8 mouse cellular contexts compared by ENCODE assay signal in the genomic region with DNA sequence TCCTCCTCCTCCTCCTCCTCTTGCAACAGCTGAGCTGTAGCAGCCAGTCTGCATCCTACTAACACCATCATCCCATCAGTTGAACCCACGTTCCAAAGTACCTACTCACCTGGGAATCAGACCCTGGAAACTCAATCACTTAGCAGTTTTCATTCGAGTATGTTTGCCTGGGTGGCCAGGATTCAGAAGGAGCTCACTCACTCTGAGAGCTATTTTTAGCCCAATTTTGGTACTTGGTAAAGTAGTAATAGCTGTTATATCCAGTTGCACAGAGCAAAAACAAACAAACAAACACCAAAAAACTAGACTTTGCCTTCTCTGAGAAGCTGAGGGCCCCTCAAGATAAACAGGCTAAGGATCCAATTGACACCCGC. TPM values are rescaled to one million over a fixed set of nuclear protein-coding genes. Genes with fewer than 3 reads are reported as not detected.
DNase-seq lines count a peak whose midpoint lies in the region; ATAC-seq lines count a peak whose summit lies in the region.

No protein-coding gene starts in this region.

- peak overlapping the region; percentile 89 for H3K4me3 ChIP-seq in forebrain, embryonic 14.5 days (ENCODE audit: low read depth, low read length)
- H3K4me3 ChIP-seq in liver, embryonic 16.5 days (ENCODE audit: low read depth, low read length) = peak overlapping the region; percentile 96

- peak overlapping the region; percentile 93; the same call in 1 of the 2 replicates for H3K27ac ChIP-seq in forebrain, embryonic 14.5 days (ENCODE audit: low read depth, low read length)
- H3K27ac ChIP-seq in liver, embryonic 16.5 days (ENCODE audit: low read length) = peak overlapping the region; percentile 82

- WGBS in forebrain, embryonic 14.5 days = 0% methylated on average over 3 of the region's 3 CpGs
- 0% methylated on average over 3 of the region's 3 CpGs for WGBS in liver, embryonic 16.5 days (ENCODE audit: insufficient replicate concordance)

- peaks cover 21% of the 10 kb centered on the region for H3K4me1 ChIP-seq in forebrain, embryonic 14.5 days (ENCODE audit: control insufficient read depth, insufficient read depth, low read length)
- H3K4me1 ChIP-seq in liver, embryonic 16.5 days (ENCODE audit: control insufficient read depth, low read depth, low read length) = peaks cover 23% of the 10 kb centered on the region

- no peaks in the 10 kb centered on the region for H3K9me3 ChIP-seq in forebrain, embryonic 14.5 days (replicated peaks; ENCODE audit: control insufficient read depth, low read length)
- H3K9me3 ChIP-seq in liver, embryonic 16.5 days (replicated peaks; ENCODE audit: control insufficient read depth, low read length) = no peaks in the 10 kb centered on the region

- H3K9ac ChIP-seq in forebrain, embryonic 14.5 days (ENCODE audit: low read length) = peak overlapping the region; percentile 93
- H3K9ac ChIP-seq in liver, embryonic 16.5 days (ENCODE audit: low read depth, low read length) = peak overlapping the region; percentile 90

- no peaks in the 10 kb centered on the region for H3K36me3 ChIP-seq in forebrain, embryonic 14.5 days (ENCODE audit: control insufficient read depth, insufficient read depth, low read length)
- no peaks in the 10 kb centered on the region for H3K36me3 ChIP-seq in liver, embryonic 16.5 days (ENCODE audit: control insufficient read depth, insufficient read depth)

- no peaks in the 10 kb centered on the region for H3K27me3 ChIP-seq in forebrain, embryonic 14.5 days (replicated peaks; ENCODE audit: control insufficient read depth, insufficient read depth, low read length)
- no peaks in the 10 kb centered on the region for H3K27me3 ChIP-seq in liver, embryonic 16.5 days (ENCODE audit: control insufficient read depth, insufficient read depth, low read depth, low read length)

- peak overlapping the region; percentile 94 for H3K4me2 ChIP-seq in forebrain, embryonic 14.5 days (ENCODE audit: low read length)
- H3K4me2 ChIP-seq in liver, embryonic 16.5 days (ENCODE audit: low read depth, low read length) = peak overlapping the region; percentile 95

- DNase-seq in embryo, embryonic 10 days (ENCODE audit: low spot score) = peak; percentile 6
- no peak for DNase-seq in embryo, embryonic 9.5 days (ENCODE audit: extremely low spot score)
- peak; percentile 3 for DNase-seq in forebrain, embryonic 14.5 days (ENCODE audit: low spot score)
- DNase-seq in urinary bladder, postnatal 36 days (ENCODE audit: low spot score in 2 of 2) = no peak
- no peak for DNase-seq in layer of hippocampus, adult 9-10 months (ENCODE audit: low spot score)
- no peak for DNase-seq in right cerebral cortex, postnatal 4 days

- peak; percentile 0 for ATAC-seq in CD4-positive, CD25-positive, alpha-beta regulatory T cell, adult 4 months
- ATAC-seq in forebrain, embryonic 14.5 days = no peak
- ATAC-seq in liver, embryonic 16.5 days (ENCODE audit: low read depth) = no peak

RNA-seq across cellular contexts. Expression of a gene that starts 1.0 kb away (rescaled TPM):
- polyA plus RNA-seq in CD4-positive, CD25-positive, alpha-beta regulatory T cell, adult 4 months (2017; shearing (Covaris generic)) = 10 to 100 TPM; 11.3 to 14.0 TPM
- polyA plus RNA-seq in forebrain, embryonic 14.5 days (2014; fragmentation: Nextera tagmentation; extraction: Ambion mirVana) = 14.1 and 18.5 TPM in 2 replicates
- 7.3 and 7.5 TPM in 2 replicates for polyA plus RNA-seq in liver, embryonic 16.5 days (2015; fragmentation: Nextera tagmentation; extraction: Ambion mirVana)

Comparison
In these comparisons a context has a peak if more than half of its experiments do, and no peak if none do; other contexts are left out.
1. DNase-seq: peak in embryo, embryonic 10 days (single experiment) and forebrain, embryonic 14.5 days (single experiment); none in embryo, embryonic 9.5 days (single experiment), urinary bladder, postnatal 36 days (0 of 2), layer of hippocampus, adult 9-10 months (single experiment) and right cerebral cortex, postnatal 4 days (single experiment).